Mouse (Mus musculus) central nervous system, embryonic 18 days (tissue): ENCODE measurements around the gene Tmem163. TPM values are rescaled to one million over a fixed set of nuclear protein-coding genes. Genes with fewer than 3 reads are reported as not detected.

Experiments
- polyA plus RNA-seq: library from polyadenylated mRNA; depleted of rRNA; stranded (reverse); fragments of >200 nt; gene quantifications from 2 replicates; pipeline ENCODE4 v1.2.3, GENCODE M21; 2012; rRNA removed

Tmem163 gene
- 41.5 and 47.5 TPM in 2 replicates for polyA plus RNA-seq

DNA sequence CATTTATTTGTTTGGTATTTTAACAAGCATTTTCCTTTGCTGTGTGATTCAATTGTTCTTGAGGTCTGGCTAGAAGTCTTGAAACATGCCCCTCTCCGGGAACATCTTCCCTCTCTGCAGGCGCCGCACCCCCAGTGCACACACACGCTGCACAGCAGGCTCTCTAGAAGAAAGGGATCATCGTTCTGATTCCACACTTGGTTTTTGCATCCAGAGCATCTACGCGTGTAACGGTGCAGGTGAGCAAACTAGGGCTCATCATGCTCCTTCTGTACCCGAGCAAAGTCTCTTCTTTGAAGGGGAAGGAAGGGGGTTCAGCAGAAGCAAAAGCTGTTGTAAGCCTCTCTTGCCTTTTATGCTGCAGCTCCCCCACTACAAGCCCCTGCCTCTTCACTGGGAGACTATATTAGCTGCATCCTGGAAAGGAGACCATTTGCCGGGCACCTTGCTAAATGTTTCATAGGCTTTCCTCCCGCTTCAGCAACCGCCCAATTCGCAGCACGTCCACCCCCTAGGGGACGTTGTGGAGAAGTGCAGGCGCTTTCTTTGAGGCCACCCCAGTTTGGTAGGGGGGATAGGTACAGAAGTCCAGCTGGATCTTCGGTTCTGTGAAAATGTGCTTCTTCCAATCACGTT lies at the start of gene Tmem163:
Tmem163 (minus strand) TSS at position 51 of the 636 bp plus-strand sequence.

DNA sequence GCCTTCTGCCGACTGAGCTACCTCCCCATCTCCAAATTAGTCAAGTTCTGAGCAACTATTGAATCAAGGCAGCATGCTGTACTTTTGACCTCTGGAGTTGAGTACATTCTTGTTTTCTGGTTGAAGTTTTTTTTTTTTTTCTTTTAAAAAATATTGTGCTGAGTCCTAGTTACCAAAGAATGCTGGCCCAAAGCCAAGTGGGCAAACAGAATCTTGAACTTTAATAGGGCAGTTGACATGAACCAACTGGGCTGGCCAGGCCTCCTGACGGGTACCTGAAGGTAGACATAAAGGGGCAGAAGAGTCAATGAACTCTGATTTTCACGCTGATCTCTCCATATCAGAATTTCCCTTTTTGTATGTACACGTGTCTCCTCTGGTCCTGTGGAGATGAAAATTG lies 49.7 kb upstream of the Tmem163 start, which contains the start of gene Acmsd:
Acmsd (plus strand) TSS at position 318 of the 400 bp plus-strand sequence.

Other genes with a start within 250 kb of the Tmem163 start
- gene Acmsd, start 49.9 kb upstream of the Tmem163 start, polyA plus RNA-seq = 0.04 TPM in 1 of 2 replicates, not detected in the other
- 53.1 and 54.2 TPM in 2 replicates for gene Ccnt2, start 94.6 kb upstream of the Tmem163 start, polyA plus RNA-seq
- gene Map3k19, start 175.5 kb upstream of the Tmem163 start, polyA plus RNA-seq = 0.69 and 1.0 TPM in 2 replicates
- 17.9 and 19.0 TPM in 2 replicates for gene Rab3gap1, start 189.2 kb upstream of the Tmem163 start, polyA plus RNA-seq